Mouse (Mus musculus) spleen, adult 2 months (tissue): Measurements from ENCODE around the gene Chst15.

Experiments used
- CTCF ChIP-seq: fragments of 200-500 bp; IDR thresholded peaks from 2 replicates; pipeline ENCODE4 v1.5.1; 2011; ENCODE audit warnings: mild to moderate bottlenecking, inconsistent platforms; ENCODE audit not compliant: insufficient read depth, insufficient read length, insufficient replicate concordance; ENCODE audit errors: extremely low read depth
- POLR2A ChIP-seq: fragments of 200-500 bp; IDR thresholded peaks from 2 replicates; pipeline ENCODE4 v1.6.1; 2011; ENCODE audit warnings: low read depth, low read length, inconsistent platforms

- no peak for TF ChIP-seq CTCF
- TF ChIP-seq POLR2A = no peak
Measured at GRCm38 (mm10) chr7:132308537-132309191, 8.4 kb downstream of the Chst15 start.
